Mouse (Mus musculus) G1E (cell line): Measurements from ENCODE around the gene Gria3.

Source experiments
- CTCF ChIP-seq: IDR thresholded peaks from 2 replicates; pipeline ENCODE4 v1.5.1; 2012; ENCODE audit warnings: low read depth, low read length, inconsistent platforms, mixed read lengths
- GATA1 ChIP-seq: IDR thresholded peaks from 2 replicates; pipeline ENCODE4 v1.6.1; 2012; ENCODE audit warnings: borderline replicate concordance, low read length, inconsistent platforms, mixed read lengths
- TAL1 ChIP-seq: conservative IDR thresholded peaks from 2 replicates; pipeline ENCODE4 v1.6.1; 2012; ENCODE audit warnings: low read depth, low read length, inconsistent platforms, mixed read lengths

DNA sequence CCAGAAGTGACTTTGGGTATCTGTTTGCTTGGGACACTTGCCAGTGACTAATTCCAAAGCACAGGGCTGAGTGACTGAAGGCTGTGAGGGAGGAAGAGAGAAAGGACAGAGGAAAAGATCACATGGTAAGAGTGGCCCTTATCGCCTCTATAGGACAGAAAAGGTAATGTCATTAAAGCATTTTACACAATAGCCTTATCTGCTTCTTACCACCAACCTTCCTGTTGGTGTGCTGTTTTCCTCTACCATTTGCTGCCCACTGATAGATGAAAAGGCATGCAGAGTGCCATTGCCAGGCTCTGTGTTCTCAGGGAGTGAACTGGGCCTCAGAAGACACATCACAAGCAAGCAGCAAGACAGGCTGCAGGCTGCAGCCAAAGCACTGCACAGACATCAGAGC, 107.3 kb downstream of the Gria3 start:
- TF ChIP-seq CTCF = no peak
- TF ChIP-seq GATA1 = no peak
- TF ChIP-seq TAL1 = no peak
